Mouse (Mus musculus): Measurements from ENCODE around the gene Lpin2. TPM values are rescaled to one million over a fixed set of nuclear protein-coding genes. Genes with fewer than 3 reads are reported as not detected.

Gene Lpin2
- polyA plus RNA-seq (2015; fragmentation: Nextera tagmentation; extraction: Ambion mirVana) = 42.5 and 47.6 TPM in 2 replicates

DNA sequence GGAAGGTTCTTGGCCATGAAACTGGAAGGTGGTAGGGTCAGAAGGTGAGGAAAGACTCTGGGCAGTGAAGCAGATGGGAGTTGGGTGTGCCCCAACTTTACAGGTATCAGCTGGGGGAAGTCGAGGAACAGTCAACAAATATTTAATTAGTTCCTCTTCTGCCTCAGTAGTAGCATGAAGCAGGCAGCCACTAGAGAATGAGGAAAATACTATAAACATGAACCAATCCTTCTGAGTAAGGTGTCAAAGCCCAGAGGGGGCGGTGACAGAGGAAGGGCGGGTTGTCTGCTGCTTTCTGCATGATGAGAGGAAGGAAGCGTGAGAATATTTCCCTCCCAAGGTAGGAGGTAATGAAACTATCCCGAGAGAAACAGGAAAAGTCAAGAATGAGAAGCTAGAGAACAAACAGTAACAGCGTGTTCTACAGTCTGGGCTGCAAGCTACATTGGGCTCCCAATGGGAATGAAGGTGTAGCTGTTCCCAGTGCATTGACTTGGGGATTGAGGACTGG lies at the start of gene Lpin2:
Lpin2 (plus strand) TSS at position 350 of the 511 bp plus-strand sequence.
- H3K27ac ChIP-seq (ENCODE audit: low read depth, low read length) = peak within 1 kb of the TSS; percentile 94
- no peaks in the 10 kb centered on the region for H3K9me3 ChIP-seq (ENCODE audit: control insufficient read depth, low read length)
- H3K4me2 ChIP-seq (ENCODE audit: low read length) = peak within 1 kb of the TSS; percentile 86
- no peak for ATAC-seq
- peak within 1 kb of the TSS; percentile 91 for H3K9ac ChIP-seq (ENCODE audit: low read depth, low read length)
- peak within 1 kb of the TSS; percentile 81 for H3K4me3 ChIP-seq (ENCODE audit: low read length)
- H3K36me3 ChIP-seq (ENCODE audit: control insufficient read depth, insufficient read depth, low read length) = no peaks in the 10 kb centered on the region
- H3K4me1 ChIP-seq (ENCODE audit: control insufficient read depth, insufficient read depth, low read depth, low read length) = peaks cover 17% of the 10 kb centered on the region
- WGBS = 20% methylated on average over 6 of the region's 6 CpGs
- no peaks in the 10 kb centered on the region for H3K27me3 ChIP-seq (replicated peaks; ENCODE audit: control insufficient read depth, insufficient read depth, low read length)

DNA sequence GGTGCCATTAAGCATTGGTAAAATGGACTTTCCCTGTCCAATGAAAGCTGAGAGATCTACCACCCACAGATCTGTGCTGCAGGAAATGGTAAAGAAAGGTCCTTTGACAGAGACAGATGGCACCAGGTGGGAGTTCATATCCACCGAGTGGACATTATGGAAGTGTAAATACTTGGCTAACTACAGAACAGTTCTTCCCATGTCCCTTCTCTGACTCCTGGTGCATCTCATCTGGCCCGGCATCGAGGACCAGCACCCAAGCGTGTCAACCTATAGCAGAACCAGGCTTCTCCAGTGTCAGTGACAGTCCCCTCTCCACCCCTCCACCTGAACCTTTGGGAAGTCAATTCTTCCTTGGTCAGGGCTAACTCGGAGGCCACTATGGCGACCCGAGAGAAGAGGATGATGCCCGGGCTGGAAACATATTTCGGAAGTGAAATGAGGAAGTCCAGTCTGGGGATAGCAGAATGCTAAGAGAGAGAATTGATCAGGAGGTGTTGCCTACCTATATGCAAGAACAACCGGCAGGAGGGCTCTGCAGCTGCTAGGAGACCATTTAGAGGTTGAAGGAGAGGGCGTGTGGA lies 49.4 kb upstream of the Lpin2 start:
- no peak overlapping the region for H3K4me3 ChIP-seq (ENCODE audit: low read length)
- no peak overlapping the region for H3K27ac ChIP-seq (ENCODE audit: low read depth, low read length)

GRCm38 (mm10) chr17:71134441-71134955 lies 47.9 kb upstream of the Lpin2 start:
- H3K9ac ChIP-seq (ENCODE audit: low read depth, low read length) = no peak overlapping the region
- H3K4me1 ChIP-seq (ENCODE audit: control insufficient read depth, insufficient read depth, low read depth, low read length) = no peaks in the 10 kb centered on the region
- WGBS = 90% methylated on average over 3 of the region's 3 CpGs
- no peak for ATAC-seq
- no peaks in the 10 kb centered on the region for H3K9me3 ChIP-seq (ENCODE audit: control insufficient read depth, low read length)
- H3K4me2 ChIP-seq (ENCODE audit: low read length) = no peak overlapping the region
- no peak overlapping the region for H3K27ac ChIP-seq (ENCODE audit: low read depth, low read length)
- H3K4me3 ChIP-seq (ENCODE audit: low read length) = no peak overlapping the region
- H3K27me3 ChIP-seq (replicated peaks; ENCODE audit: control insufficient read depth, insufficient read depth, low read length) = no peaks in the 10 kb centered on the region
- no peaks in the 10 kb centered on the region for H3K36me3 ChIP-seq (ENCODE audit: control insufficient read depth, insufficient read depth, low read length)

More for the DNA sequence above, 49.4 kb upstream of the Lpin2 start:
- H3K36me3 ChIP-seq (ENCODE audit: control insufficient read depth, insufficient read depth, low read length) = no peaks in the 10 kb centered on the region
- H3K27me3 ChIP-seq (replicated peaks; ENCODE audit: control insufficient read depth, insufficient read depth, low read length) = no peaks in the 10 kb centered on the region
- no peak overlapping the region for H3K4me2 ChIP-seq (ENCODE audit: low read length)
- H3K9me3 ChIP-seq (ENCODE audit: control insufficient read depth, low read length) = no peaks in the 10 kb centered on the region
- 89% methylated on average over 11 of the region's 11 CpGs for WGBS
- no peak overlapping the region for H3K9ac ChIP-seq (ENCODE audit: low read depth, low read length)
- no peak for ATAC-seq
- H3K4me1 ChIP-seq (ENCODE audit: control insufficient read depth, insufficient read depth, low read depth, low read length) = no peaks in the 10 kb centered on the region

GRCm38 (mm10) chr17:71135108-71135507 lies 47.3 kb upstream of the Lpin2 start:
- Histone ChIP-seq H3K4me2 (ENCODE audit: low read length) (no peak overlapping the region), H3K9ac (ENCODE audit: low read depth, low read length) (no peak overlapping the region), H3K36me3 (ENCODE audit: control insufficient read depth, insufficient read depth, low read length) (no peaks in the 10 kb centered on the region), H3K4me1 (ENCODE audit: control insufficient read depth, insufficient read depth, low read depth, low read length) (no peaks in the 10 kb centered on the region), H3K4me3 (ENCODE audit: low read length) (no peak overlapping the region), H3K27me3 (replicated peaks; ENCODE audit: control insufficient read depth, insufficient read depth, low read length) (no peaks in the 10 kb centered on the region), H3K9me3 (ENCODE audit: control insufficient read depth, low read length) (no peaks in the 10 kb centered on the region), H3K27ac (ENCODE audit: low read depth, low read length) (no peak overlapping the region)
- WGBS = 75% methylated on average over 5 of the region's 5 CpGs
- ATAC-seq = no peak

- Histone ChIP-seq H3K4me3 (ENCODE audit: low read length) (no peak overlapping the region), H3K9me3 (ENCODE audit: control insufficient read depth, low read length) (no peaks in the 10 kb centered on the region), H3K27me3 (replicated peaks; ENCODE audit: control insufficient read depth, insufficient read depth, low read length) (no peaks in the 10 kb centered on the region), H3K27ac (ENCODE audit: low read depth, low read length) (no peak overlapping the region), H3K4me1 (ENCODE audit: control insufficient read depth, insufficient read depth, low read depth, low read length) (no peaks in the 10 kb centered on the region), H3K9ac (ENCODE audit: low read depth, low read length) (no peak overlapping the region), H3K36me3 (ENCODE audit: control insufficient read depth, insufficient read depth, low read length) (no peaks in the 10 kb centered on the region), H3K4me2 (ENCODE audit: low read length) (no peak overlapping the region)
- WGBS = 90% methylated on average over 5 of the region's 5 CpGs
- no peak for ATAC-seq
Measured at GRCm38 (mm10) chr17:71135866-71136265, 46.5 kb upstream of the Lpin2 start.

GRCm38 (mm10) chr17:71136384-71137333 lies 45.7 kb upstream of the Lpin2 start:
- no peaks in the 10 kb centered on the region for H3K36me3 ChIP-seq (ENCODE audit: control insufficient read depth, insufficient read depth, low read length)
- H3K4me2 ChIP-seq (ENCODE audit: low read length) = no peak overlapping the region
- WGBS = 86% methylated on average over 16 of the region's 16 CpGs

DNA sequence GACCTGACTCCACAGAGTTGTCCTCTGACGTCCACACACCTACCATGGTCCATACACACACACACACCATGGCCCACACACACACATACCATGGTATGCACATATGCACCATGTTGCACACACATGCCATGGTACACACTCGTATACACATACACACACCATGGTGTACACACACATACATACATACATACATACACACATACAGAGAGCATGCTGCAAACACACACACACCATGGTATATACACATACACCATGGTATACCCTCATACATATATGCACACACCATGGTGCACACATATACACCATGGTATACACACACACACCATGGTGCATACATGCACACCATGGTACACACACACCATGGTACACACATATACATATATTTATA lies 45.0 kb upstream of the Lpin2 start:
- no peak overlapping the region for H3K4me2 ChIP-seq (ENCODE audit: low read length)
- ATAC-seq = no peak
- H3K9me3 ChIP-seq (ENCODE audit: control insufficient read depth, low read length) = no peaks in the 10 kb centered on the region
- H3K4me1 ChIP-seq (ENCODE audit: control insufficient read depth, insufficient read depth, low read depth, low read length) = no peaks in the 10 kb centered on the region
- no peak overlapping the region for H3K4me3 ChIP-seq (ENCODE audit: low read length)
- H3K27ac ChIP-seq (ENCODE audit: low read depth, low read length) = no peak overlapping the region
- H3K36me3 ChIP-seq (ENCODE audit: control insufficient read depth, insufficient read depth, low read length) = no peaks in the 10 kb centered on the region
- no peaks in the 10 kb centered on the region for H3K27me3 ChIP-seq (replicated peaks; ENCODE audit: control insufficient read depth, insufficient read depth, low read length)
- WGBS = 75% methylated on average over 2 of the region's 2 CpGs
- no peak overlapping the region for H3K9ac ChIP-seq (ENCODE audit: low read depth, low read length)

More at GRCm38 (mm10) chr17:71136384-71137333, 45.7 kb upstream of the Lpin2 start:
- Histone ChIP-seq H3K27ac (ENCODE audit: low read depth, low read length) (no peak overlapping the region), H3K9me3 (ENCODE audit: control insufficient read depth, low read length) (no peaks in the 10 kb centered on the region), H3K9ac (ENCODE audit: low read depth, low read length) (no peak overlapping the region), H3K4me1 (ENCODE audit: control insufficient read depth, insufficient read depth, low read depth, low read length) (no peaks in the 10 kb centered on the region), H3K4me3 (ENCODE audit: low read length) (no peak overlapping the region), H3K27me3 (replicated peaks; ENCODE audit: control insufficient read depth, insufficient read depth, low read length) (no peaks in the 10 kb centered on the region)
- no peak for ATAC-seq

DNA sequence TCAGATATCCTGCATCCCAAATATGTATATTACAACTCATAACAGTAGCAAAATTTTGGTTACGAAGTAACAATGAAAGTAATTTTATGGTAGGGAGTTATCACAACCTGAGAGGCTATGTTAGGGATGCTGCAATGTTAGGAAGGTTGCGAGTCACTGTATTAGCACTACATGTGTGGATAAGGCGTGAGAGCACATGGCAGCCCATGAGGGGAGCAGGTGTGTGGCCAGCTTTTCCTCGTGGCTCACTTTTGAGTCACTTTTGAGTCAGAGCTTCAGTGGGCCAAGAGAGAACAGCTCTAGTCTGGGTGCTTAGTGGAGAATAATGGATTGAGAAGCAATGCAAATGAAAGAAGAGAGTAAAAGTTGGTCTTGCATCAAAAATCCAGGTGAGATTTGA lies 40.3 kb upstream of the Lpin2 start:
- H3K27ac ChIP-seq (ENCODE audit: low read depth, low read length) = no peak overlapping the region
- WGBS = 80% methylated on average over 4 of the region's 4 CpGs
- ATAC-seq = no peak
- H3K27me3 ChIP-seq (replicated peaks; ENCODE audit: control insufficient read depth, insufficient read depth, low read length) = no peaks in the 10 kb centered on the region
- H3K4me2 ChIP-seq (ENCODE audit: low read length) = no peak overlapping the region
- H3K4me3 ChIP-seq (ENCODE audit: low read length) = no peak overlapping the region
- no peaks in the 10 kb centered on the region for H3K36me3 ChIP-seq (ENCODE audit: control insufficient read depth, insufficient read depth, low read length)
- no peaks in the 10 kb centered on the region for H3K4me1 ChIP-seq (ENCODE audit: control insufficient read depth, insufficient read depth, low read depth, low read length)
- H3K9me3 ChIP-seq (ENCODE audit: control insufficient read depth, low read length) = no peaks in the 10 kb centered on the region
- H3K9ac ChIP-seq (ENCODE audit: low read depth, low read length) = no peak overlapping the region

DNA sequence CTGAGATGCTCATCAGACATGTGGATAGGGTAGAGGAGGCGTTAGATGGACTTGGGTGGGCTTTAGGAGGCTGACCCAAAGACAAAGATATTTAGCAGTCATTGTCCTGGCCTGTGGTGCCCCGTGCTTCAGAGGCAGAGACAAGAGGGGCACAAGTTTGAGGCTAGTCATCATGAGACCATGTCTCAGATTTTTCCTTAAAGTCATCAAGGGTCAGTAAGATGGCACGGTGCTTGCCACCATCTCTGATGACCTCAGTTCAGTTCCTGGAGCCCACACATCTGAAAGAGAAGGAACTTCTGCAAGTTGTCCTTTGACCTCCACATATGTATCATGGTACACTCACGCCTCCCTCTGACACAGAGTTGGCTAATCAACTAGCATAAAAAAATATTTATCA lies 39.2 kb upstream of the Lpin2 start:
- no peaks in the 10 kb centered on the region for H3K36me3 ChIP-seq (ENCODE audit: control insufficient read depth, insufficient read depth, low read length)
- no peak for ATAC-seq
- no peak overlapping the region for H3K4me3 ChIP-seq (ENCODE audit: low read length)
- no peak overlapping the region for H3K4me2 ChIP-seq (ENCODE audit: low read length)
- no peak overlapping the region for H3K9ac ChIP-seq (ENCODE audit: low read depth, low read length)
- no peak overlapping the region for H3K27ac ChIP-seq (ENCODE audit: low read depth, low read length)
- H3K4me1 ChIP-seq (ENCODE audit: control insufficient read depth, insufficient read depth, low read depth, low read length) = no peaks in the 10 kb centered on the region
- H3K27me3 ChIP-seq (replicated peaks; ENCODE audit: control insufficient read depth, insufficient read depth, low read length) = no peaks in the 10 kb centered on the region
- no peaks in the 10 kb centered on the region for H3K9me3 ChIP-seq (ENCODE audit: control insufficient read depth, low read length)
- WGBS = 86% methylated on average over 4 of the region's 4 CpGs
